Mouse (Mus musculus): Measurements from ENCODE around the gene Arhgap20. TPM values are rescaled to one million over a fixed set of nuclear protein-coding genes. Genes with fewer than 3 reads are reported as not detected.

Gene Arhgap20
- 1.6 and 3.2 TPM in 2 replicates for polyA plus RNA-seq (2012; rRNA removed)

DNA sequence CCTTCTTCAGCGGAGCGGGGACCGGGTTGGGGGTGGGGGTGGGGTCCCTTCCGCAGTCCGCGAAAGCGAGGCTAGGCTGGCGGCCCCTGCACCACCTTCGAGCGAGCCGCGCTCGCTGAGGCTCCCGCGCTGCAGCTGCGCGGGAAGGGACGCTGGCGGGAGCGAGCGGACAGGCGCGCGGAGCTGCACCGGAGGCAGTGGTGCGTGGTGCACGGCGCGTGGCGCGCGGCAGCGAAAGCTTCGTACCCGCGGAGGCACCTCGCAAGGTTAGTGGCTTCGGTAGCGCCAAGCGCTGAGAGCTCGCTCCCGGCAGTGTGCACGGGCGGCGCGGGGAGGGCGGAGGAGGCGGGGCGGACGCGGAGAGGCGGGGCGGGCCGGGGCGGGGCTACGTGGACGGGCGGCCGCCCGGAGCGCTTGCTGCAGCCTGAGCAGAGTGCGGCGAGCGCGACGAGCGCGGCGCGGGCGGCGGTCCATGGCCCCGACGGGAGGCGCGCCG lies at the start of gene Arhgap20:
Gene Arhgap20, plus strand, starts transcription at position 417 of the 496 bp plus-strand sequence.

Other genes starting within 250 kb of the Arhgap20 start
- 29.1 and 31.6 TPM in 2 replicates for gene Fdx1, start 198.2 kb downstream of the Arhgap20 start, polyA plus RNA-seq (2012; rRNA removed)